Mouse (Mus musculus): Measurements from ENCODE around the gene Ccl17.

- TF ChIP-seq POLR2A (IDR thresholded peaks at IDR 0.05; ENCODE audit: extremely low read depth, insufficient read depth, low read length), result no peak
- TF ChIP-seq CTCF (IDR thresholded peaks at IDR 0.05; ENCODE audit: extremely low read depth, insufficient read depth, low read length), result no peak
Measured at GRCm38 (mm10) chr8:94821381-94821780, 11.1 kb downstream of the Ccl17 start.
